Mouse (Mus musculus): Measurements from ENCODE around the gene Irx4.
A peak's percentile ranks its signal among the peaks of the same experiment; 100 is the strongest.

Irx4 gene

GRCm38 (mm10) chr13:73270451-73271081 is 10.3 kb downstream of the Irx4 start:
- no peak for DNase-seq

GRCm38 (mm10) chr13:73271336-73272242 is 11.3 kb downstream of the Irx4 start:
- no peak for DNase-seq

- DNase-seq, result no peak
These were observed 12.6 kb downstream of the Irx4 start for GRCm38 (mm10) chr13:73272794-73273282.

GRCm38 (mm10) chr13:73273536-73273935 is 13.3 kb downstream of the Irx4 start:
- DNase-seq, result no peak

GRCm38 (mm10) chr13:73277361-73277760 is 17.1 kb downstream of the Irx4 start:
- DNase-seq, result no peak

GRCm38 (mm10) chr13:73277797-73278196 is 17.5 kb downstream of the Irx4 start:
- DNase-seq, result no peak

GRCm38 (mm10) chr13:73279196-73279595 is 18.9 kb downstream of the Irx4 start:
- no peak for DNase-seq

GRCm38 (mm10) chr13:73282407-73282806 is 22.1 kb downstream of the Irx4 start:
- DNase-seq, result no peak

- no peak for DNase-seq
These were observed 23.3 kb downstream of the Irx4 start for GRCm38 (mm10) chr13:73283534-73283933.

- no peak for DNase-seq
These were observed 29.9 kb downstream of the Irx4 start for GRCm38 (mm10) chr13:73290206-73290605.

GRCm38 (mm10) chr13:73291102-73291501 is 30.8 kb downstream of the Irx4 start:
- DNase-seq, result no peak

- DNase-seq, result no peak
These were observed 38.4 kb downstream of the Irx4 start for GRCm38 (mm10) chr13:73298717-73299116.

GRCm38 (mm10) chr13:73299322-73299721 is 39.0 kb downstream of the Irx4 start:
- no peak for DNase-seq

- no peak for DNase-seq
These were observed 44.5 kb downstream of the Irx4 start for GRCm38 (mm10) chr13:73304729-73305128.

- DNase-seq, result peak; percentile 24
These were observed 45.3 kb downstream of the Irx4 start for GRCm38 (mm10) chr13:73305398-73306084.

GRCm38 (mm10) chr13:73306085-73306410 is 45.8 kb downstream of the Irx4 start:
- no peak for DNase-seq

GRCm38 (mm10) chr13:73306430-73306829 is 46.2 kb downstream of the Irx4 start:
- no peak for DNase-seq

- DNase-seq, result peak; percentile 65
These were observed 50.1 kb downstream of the Irx4 start for GRCm38 (mm10) chr13:73310183-73310929.

All from kidney, postnatal 14 days (tissue).